Mouse (Mus musculus) adrenal gland, adult (tissue): ENCODE data around the gene Pemt.
"Not testable (repeated sequence)": the region's sequence is repeated elsewhere in the genome, so short reads cannot be mapped to it uniquely, and the experiment has no call there.

Experiments
- DNase-seq, 2 experiments: peaks; one replicate each; pipeline ENCODE4 v3.0.0; 2022 to 2023; ENCODE audit warnings: low spot score in 1 of 2; ENCODE audit not compliant: inconsistent age in 2 of 2

The Pemt gene

DNA sequence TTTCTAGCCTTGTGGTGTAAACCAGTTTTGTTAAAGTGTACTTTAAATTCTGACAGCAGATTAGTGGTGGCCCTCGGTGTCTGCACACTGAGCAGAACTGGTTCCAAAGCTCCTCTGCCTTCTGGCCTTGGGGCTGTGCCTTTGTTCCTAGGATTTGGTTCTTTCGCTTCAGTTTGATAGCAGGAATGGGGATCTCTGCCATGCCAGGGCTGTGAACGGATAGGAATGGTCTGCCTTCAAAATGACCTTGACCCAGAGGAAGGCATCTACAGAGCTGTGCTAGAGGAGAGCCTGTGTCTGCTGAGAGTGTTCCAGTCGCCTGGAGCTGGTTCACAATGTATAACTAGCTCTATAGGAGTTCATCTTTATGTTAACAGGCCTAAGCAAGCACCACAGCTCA, 86.8 kb downstream of the Pemt start:
- peak; percentile 58 to 77 for DNase-seq

DNA sequence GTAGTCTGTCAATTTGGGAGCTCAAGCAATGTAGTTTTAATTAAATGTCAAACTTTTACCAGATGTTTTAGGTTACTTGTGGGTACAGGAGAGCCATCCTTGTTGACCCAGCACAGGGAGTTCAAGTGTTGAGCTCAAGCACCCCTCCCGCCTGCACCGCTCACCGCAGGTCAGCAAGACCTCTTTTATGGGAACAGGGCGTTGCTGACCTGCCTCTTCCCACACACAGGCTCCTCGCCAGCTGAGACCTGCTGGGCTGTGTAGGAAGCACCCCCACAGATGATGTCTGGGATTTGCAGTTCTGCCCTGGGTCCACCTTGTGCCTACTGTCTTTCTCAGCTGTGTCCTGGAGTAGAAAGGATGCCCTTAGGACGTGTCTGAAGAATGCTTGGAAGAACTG, 89.5 kb downstream of the Pemt start:
- peak in 1 of 2 experiments; percentile 31 for DNase-seq

DNA sequence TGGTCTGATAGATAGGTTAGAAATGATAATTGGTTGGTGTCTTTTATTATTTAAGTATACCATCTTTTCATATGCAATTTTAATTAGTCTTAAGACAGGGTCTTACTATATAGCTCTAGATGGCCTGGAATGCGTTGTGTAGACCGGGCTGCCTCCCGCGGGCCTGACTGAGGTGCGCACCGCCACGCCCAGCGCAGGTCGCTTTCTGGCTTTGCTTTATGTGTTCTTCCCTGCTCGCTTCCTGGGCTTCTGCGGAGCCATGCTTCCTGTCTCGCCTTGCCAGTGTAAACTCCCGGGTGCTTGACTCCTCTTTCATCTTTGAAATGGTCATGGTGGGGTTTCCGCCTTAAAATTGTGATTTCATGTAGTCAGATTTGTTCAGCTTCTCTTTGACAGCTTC, 93.4 kb downstream of the Pemt start:
- no peak for DNase-seq

DNA sequence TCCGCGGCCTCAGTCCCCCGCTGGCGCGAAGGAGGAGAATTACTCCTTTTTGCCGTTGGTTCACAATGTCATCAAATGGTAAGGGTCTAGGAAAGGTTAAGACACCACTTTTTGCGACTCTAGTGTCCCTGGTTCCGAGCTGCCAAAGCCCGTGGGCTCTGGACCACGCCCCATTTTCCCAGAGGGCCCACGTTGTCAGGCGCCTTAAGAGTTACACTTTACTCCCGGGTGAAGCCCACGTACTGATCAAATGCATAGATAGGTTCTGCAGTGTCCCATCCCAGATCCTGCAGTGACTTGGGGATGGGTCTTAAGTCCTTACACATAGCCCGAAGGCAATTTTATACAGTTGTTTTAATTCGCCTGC, 97.9 kb downstream of the Pemt start:
- DNase-seq: no peak

DNA sequence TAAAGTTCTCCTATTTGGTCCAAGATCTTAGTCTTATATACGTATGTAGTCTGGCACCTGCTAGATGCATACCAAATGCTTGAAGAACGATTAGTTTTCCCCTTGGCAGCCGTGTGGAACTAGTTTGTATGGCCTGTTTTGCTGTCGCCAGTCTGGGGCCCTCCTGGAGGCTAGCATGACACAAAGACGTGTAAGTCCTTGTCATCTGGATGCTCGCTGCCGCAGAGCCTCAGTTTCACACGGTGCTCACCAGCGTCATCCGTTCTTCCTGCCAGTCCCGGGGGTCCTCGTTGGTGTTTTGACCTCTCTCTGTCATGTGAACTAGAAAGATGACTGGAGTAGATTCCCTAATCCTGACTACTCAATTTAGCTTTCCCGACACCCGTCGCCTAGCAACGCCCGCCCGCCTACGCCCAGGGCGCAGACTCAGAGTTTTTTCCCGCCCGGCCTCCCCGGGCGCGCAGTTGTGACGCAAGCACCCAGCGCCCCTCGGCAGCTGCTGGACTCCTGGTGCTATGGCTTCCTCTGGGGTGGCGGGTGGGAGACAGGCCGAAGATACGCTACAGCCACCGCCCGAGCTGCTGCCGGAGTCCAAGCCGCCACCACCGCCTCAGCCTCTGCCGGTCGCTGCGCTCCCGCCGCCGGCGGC, 98.4 kb downstream of the Pemt start, which contains the start of gene Med9:
Gene Med9 (plus strand): TSS at position 455 of the 649 bp plus-strand sequence.
- peak; percentile 96 to 98 for DNase-seq

DNA sequence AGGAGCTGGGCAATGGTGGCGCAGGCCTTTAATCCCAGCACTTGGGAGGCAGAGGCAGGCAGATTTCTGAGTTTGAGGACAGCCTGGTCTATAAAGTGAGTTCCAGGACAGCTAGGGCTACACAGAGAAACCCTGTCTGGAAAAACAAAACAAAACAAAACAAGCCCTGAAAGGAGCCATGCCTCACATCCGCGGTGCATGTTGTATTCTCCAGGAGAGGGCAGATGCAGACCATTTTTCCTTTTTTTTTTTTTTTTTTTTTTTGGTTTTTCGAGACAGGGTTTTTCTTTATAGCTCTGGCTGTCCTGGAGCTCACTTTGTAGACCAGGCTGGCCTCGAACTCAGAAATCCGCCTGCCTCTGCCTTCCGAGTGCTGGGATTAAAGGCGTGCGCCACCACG, 101.4 kb downstream of the Pemt start:
- not testable (repeated sequence) for DNase-seq

DNA sequence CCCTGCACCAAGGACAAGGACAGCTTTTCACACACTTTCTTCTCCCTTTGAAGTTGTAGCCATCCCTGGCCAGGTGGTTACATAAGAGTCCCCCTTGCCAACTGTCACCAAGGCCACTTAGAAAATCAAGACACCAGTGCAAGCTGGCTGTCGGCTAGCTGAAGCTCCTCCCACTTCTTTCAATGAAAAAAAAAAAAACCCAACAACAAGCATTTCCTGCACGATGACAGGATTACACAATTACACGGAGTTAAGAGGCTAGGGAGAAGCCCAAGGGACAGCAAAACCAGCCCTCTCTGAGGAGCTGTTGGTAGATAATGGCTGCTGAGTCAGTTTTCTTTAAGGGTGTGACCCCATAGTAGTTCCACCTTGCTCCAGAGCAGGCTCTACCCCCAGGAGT, 104.9 kb downstream of the Pemt start:
- DNase-seq: peak; percentile 87 to 96

DNA sequence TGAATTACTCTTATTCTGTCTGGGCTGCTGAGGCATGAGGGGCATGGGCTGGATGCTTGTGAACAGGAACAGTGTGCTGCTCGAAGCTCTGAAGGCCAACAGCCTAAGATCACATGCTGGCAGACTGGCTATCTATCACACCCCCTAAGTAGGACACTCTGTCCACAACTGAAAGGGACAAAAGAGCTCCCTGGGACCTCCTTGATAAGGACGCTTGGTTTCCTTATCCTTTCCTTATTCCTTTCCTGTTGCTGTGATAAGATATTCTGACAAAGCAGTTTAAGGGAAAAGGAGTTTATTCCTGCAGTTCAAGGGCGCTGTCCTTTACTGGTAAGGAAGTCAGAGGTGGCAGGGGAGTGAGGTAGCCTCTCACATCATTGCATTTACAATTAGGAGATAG, 105.6 kb downstream of the Pemt start:
- peak in 1 of 2 experiments; percentile 44 for DNase-seq

DNA sequence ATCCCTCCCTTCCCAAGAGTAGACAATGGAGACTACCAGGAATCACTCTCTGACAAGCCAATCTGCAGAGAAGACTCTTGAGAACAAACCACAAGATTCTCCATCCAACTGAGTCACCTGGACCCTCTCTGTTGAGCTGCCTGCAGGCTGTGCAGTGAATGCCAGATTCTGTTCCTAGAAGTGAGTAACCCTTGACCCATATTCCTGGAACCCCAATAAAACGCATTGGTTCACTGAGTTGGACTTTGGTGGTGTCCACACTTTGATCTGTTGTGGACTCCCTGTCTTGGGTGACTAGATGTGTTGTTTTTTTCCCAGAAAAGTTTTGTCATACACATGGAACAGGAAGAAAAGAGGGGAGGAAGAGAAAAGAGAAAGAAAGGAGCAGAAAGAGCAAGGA, 106.5 kb downstream of the Pemt start:
- peak in 1 of 2 experiments; percentile 60 for DNase-seq

DNA sequence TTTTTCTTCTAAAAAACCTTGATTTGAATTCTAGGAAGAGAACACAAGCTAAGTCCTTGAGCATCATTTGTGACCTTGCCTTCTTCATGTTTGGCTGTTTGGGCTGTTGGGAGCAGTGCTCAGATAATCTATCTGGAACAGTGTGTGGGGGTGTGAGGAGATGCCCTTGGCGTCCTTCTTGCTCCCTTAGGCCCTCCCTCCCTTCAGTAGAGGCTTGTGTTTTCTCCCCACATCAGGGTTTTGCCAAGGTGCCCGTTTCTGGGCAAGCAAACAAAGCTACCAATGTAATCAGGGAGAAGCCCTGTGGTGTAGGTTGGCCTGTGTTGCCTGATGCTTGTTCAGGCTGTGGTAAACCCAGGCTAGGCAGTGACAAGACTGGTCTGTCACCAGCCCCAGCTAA, 108.7 kb downstream of the Pemt start:
- DNase-seq: peak; percentile 69 to 89

DNA sequence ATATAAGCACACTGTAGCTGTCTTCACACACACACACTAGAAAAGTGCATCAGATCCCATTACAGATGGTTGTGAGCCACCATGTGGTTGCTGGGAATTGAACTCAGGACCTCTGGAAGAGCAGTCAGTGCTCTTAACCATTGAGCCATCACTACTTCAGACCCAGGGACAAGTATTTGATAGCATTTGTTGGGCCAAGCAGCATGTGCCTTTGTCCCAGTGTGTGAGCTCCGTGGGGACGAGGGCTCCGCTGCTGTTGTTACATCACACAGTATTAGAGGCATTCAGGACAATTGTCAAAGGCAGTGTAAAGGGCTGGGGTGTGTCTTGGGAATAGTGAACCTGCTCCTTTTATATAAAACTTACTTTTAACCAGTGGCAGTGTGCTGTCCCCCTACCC, 109.3 kb downstream of the Pemt start:
- peak in 1 of 2 experiments; percentile 84 for DNase-seq

DNA sequence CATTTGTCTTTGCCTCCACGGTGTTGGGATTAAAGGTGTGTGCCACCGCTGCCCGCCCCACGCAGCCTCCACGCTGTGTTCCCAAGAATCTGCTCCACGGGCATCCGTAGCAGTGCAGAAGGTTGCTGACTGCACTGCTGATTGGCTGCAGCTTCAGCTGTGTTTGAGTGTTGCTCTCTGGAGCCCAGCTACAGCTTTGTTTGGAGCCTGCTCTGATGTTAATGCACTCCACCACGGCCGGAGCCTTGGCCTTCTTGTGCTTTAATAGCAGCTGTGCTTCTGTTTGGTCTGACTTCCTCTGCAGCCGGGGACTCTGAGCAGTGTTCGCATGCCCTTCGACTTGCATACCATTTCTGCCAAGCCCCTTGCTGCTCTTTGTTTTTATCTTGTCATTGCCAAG, 112.3 kb downstream of the Pemt start:
- peak in 1 of 2 experiments; percentile 72 for DNase-seq

DNA sequence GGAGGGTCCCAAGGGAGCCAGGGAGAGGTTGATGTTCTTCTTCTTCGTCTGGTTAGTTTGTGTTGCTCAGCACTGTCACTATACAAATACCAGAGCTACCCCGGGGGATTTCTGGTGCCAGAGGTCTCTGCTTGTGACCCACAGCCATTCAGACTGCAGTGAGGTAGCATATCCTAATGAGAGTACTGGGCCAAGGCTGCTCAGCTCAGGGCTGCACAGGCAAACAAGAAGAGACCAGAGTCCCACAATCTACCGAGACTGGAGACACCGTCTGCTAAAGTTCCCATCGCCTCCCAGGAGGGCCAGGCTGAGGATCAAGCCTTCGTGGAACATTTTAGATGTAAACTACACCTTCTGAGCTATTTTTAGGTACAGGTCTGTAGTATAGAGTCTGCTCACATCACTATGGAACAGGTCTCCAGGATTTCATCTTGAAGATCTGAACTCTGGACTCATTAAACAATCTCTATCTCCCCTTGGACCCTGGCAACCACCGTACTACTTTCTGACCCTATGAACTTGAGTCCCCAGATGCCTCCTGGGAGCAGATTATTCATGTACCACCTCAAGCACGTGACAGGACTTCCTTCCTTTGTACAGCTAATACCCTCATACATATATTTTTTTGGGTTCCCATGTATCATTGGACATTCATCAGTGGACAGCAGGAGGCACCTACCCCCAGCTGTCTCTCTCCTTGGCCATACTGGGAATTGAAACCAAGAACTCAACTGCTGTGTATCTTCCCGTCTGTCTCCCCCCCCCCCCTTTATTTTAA, 113.5 kb downstream of the Pemt start:
- peak in 1 of 2 experiments; percentile 35 for DNase-seq

DNA sequence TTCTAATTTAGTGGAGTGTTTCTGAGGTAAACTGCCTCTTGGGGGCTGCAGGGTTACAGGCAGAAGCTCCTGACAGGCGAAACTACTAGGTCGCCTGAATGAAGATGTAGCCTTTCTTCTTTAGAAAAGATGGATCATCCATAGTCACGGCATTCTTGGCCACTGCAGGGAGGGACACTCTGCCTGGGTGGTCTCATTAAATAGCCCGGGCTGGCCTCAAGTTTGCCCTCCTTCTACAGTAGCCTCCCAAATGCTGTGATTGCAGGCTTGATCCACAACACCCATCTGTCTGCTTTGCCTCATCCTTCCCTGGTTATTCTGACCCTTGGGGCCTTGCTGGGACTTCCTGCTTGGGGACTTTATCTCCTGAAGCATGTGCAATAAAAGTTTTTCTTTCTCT, 116.3 kb downstream of the Pemt start:
- DNase-seq: no peak

DNA sequence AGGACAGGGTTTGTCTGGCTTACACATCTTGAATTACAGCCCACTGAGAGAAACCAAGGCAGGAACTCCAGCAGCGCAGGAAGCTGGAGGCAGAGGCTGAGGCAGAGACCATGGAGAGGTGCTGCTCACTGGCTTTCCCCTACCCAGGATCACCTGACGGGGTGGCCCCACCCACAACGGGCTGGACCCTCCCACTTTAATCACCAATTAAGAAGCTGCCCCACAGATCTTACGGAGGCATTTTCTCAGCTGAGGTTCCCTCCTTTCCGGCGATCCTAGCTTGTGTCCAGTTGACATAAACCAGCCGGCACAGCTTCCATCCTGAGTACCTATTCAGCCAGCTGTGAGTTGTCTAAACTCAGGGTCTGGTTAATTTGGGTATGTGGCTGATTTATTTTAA, 125.0 kb downstream of the Pemt start:
- DNase-seq: peak in 1 of 2 experiments; percentile 23
